Mouse (Mus musculus) forebrain, embryonic 16.5 days (tissue): ENCODE results near the gene Gpc6. TPM values are rescaled to one million over a fixed set of nuclear protein-coding genes. Genes with fewer than 3 reads are reported as not detected.

Source experiments
- ATAC-seq: fragments of 200-750 bp; cut with Nextera tagmentation; 2 replicates; pipeline ENCODE4 v1.8.0; 2017; ENCODE audit warnings: mild to moderate bottlenecking, moderate library complexity
- H3K27ac ChIP-seq: fragments of 300-500 bp; sonication (generic); 2 replicates; pipeline ENCODE4 v1.5.1; 2014; ENCODE audit warnings: low read length, control low read depth
- H3K27me3 ChIP-seq: fragments of 300-500 bp; sonication (generic); replicated peaks from 2 replicates; pipeline ENCODE4 v1.6.1; 2014; ENCODE audit warnings: low read length; ENCODE audit not compliant: control insufficient read depth, insufficient read depth
- H3K36me3 ChIP-seq: fragments of 300-500 bp; sonication (generic); 2 replicates; pipeline ENCODE4 v1.6.1; 2014; ENCODE audit not compliant: control insufficient read depth, insufficient read depth
- H3K4me1 ChIP-seq: fragments of 300-500 bp; sonication (generic); replicated peaks from 2 replicates; pipeline ENCODE4 v1.6.1; 2014; ENCODE audit warnings: low read length; ENCODE audit not compliant: control insufficient read depth, insufficient read depth
- H3K4me2 ChIP-seq: fragments of 300-500 bp; sonication (generic); 2 replicates; pipeline ENCODE4 v1.6.1; 2014; ENCODE audit warnings: mild to moderate bottlenecking, low read length, control low read depth
- H3K4me3 ChIP-seq: fragments of 300-500 bp; sonication (generic); replicated peaks from 2 replicates; pipeline ENCODE4 v1.5.1; 2014; ENCODE audit warnings: mild to moderate bottlenecking, low read length, control low read depth
- H3K9ac ChIP-seq: fragments of 300-500 bp; sonication (generic); replicated peaks from 2 replicates; pipeline ENCODE4 v1.6.1; 2014; ENCODE audit warnings: low read depth, low read length, control low read depth
- H3K9me3 ChIP-seq: fragments of 300-500 bp; sonication (generic); 2 replicates; pipeline ENCODE4 v1.6.1; 2016; ENCODE audit warnings: low read length; ENCODE audit not compliant: control insufficient read depth
- WGBS: fragments of 180-500 bp; shearing (Covaris S2); extraction: QIAGEN DNeasy Blood & Tissue Kit; methylation state at CpG from one replicate; pipeline ENCODE4 v1.1.7; 2014; 5-methylcytosine and 5-hydroxymethylcytosine counted together
- polyA plus RNA-seq: library from polyadenylated mRNA; unstranded; fragments of >200 nt; fragmentation: Nextera tagmentation; extraction: Ambion mirVana; gene quantifications from 2 replicates; pipeline ENCODE4 v1.2.1, GENCODE M21; 2015

Gpc6 gene
- polyA plus RNA-seq, 1 experiment from 2014 or later, result 18.2 TPM

GRCm38 (mm10) chr14:117022180-117022799, 97.2 kb downstream of the Gpc6 start:
- no peak overlapping the region for H3K4me2 ChIP-seq
- ATAC-seq, result peak; percentile 54; the same call in 1 of the 2 replicates
- H3K9ac ChIP-seq, result no peak overlapping the region
- no peaks in the 10 kb centered on the region for H3K9me3 ChIP-seq
- no peak overlapping the region for H3K4me3 ChIP-seq
- no peaks in the 10 kb centered on the region for H3K36me3 ChIP-seq
- 61% methylated on average over 5 of the region's 5 CpGs for WGBS
- H3K27ac ChIP-seq, result no peak overlapping the region
- H3K4me1 ChIP-seq, result peaks cover 11% of the 10 kb centered on the region; the same call in 1 of the 2 replicates
- H3K27me3 ChIP-seq, result no peaks in the 10 kb centered on the region

- no peaks in the 10 kb centered on the region for H3K27me3 ChIP-seq
- 45% methylated on average over 4 of the region's 4 CpGs for WGBS
- H3K4me3 ChIP-seq, result no peak overlapping the region
- no peak overlapping the region for H3K9ac ChIP-seq
- H3K4me1 ChIP-seq, result no peaks in the 10 kb centered on the region
- H3K9me3 ChIP-seq, result no peaks in the 10 kb centered on the region
- no peak overlapping the region for H3K27ac ChIP-seq
- ATAC-seq, result 0 out of 2 replicates have a peak, but pooled peaks have one; percentile 45
- H3K4me2 ChIP-seq, result no peak overlapping the region
- no peaks in the 10 kb centered on the region for H3K36me3 ChIP-seq
Observed at GRCm38 (mm10) chr14:117034146-117034545, 109.0 kb downstream of the Gpc6 start.

DNA sequence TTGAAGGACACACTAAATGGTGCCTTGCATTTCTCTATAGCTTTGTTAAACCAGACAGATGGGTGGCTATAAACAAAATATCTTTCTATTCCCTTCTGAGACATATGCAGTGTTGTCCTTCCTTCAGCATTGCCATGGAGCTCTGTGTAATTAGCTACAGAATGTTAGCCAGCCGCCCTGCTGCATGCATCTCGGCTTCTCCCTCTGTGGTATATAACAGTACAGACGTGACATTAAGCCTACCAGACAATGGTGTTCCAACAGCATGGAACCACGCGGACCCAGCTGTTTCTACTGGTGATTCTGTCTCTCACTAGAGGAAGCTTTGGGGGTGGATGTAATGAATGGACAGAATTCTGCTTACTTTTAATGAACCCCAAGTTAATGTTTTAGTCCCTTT, 115.9 kb downstream of the Gpc6 start:
- Histone ChIP-seq H3K36me3 (no peaks in the 10 kb centered on the region), H3K9ac (no peak overlapping the region), H3K27me3 (no peaks in the 10 kb centered on the region), H3K4me3 (no peak overlapping the region), H3K27ac (no peak overlapping the region), H3K4me2 (no peak overlapping the region), H3K9me3 (no peaks in the 10 kb centered on the region), H3K4me1 (no peaks in the 10 kb centered on the region)
- 37% methylated on average over 5 of the region's 5 CpGs for WGBS
- ATAC-seq, result no peak

- ATAC-seq, result no peak
- Histone ChIP-seq H3K4me2 (no peak overlapping the region), H3K4me1 (no peaks in the 10 kb centered on the region; the same call in none of the 2 replicates), H3K9me3 (no peaks in the 10 kb centered on the region), H3K36me3 (no peaks in the 10 kb centered on the region), H3K4me3 (no peak overlapping the region), H3K27me3 (no peaks in the 10 kb centered on the region), H3K9ac (no peak overlapping the region), H3K27ac (no peak overlapping the region)
- 49% methylated on average over 2 of the region's 2 CpGs for WGBS
Observed at GRCm38 (mm10) chr14:117048951-117049350, 123.8 kb downstream of the Gpc6 start.

DNA sequence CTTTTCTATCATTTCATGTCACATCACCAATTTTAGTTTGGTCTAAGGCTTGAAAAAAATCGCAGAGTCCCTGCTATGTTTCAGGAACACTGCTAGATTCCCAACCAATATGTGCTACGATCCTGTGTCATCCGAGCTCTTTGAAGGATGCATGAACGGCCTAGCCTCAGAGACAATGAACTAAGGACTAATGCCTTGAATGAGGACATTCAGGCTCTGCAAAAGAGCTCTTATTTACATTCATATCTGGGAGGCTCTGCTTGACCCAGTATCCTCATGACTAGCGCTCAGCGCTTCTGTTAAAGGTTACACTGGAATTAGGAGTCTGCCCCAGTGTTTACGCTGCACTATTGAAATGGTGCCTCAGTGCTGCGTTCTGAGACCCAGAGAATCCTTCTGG, 125.8 kb downstream of the Gpc6 start:
- H3K4me2 ChIP-seq, result no peak overlapping the region
- 64% methylated on average over 8 of the region's 8 CpGs for WGBS
- no peak overlapping the region for H3K27ac ChIP-seq
- no peaks in the 10 kb centered on the region for H3K9me3 ChIP-seq
- H3K4me3 ChIP-seq, result no peak overlapping the region
- H3K4me1 ChIP-seq, result no peaks in the 10 kb centered on the region; the same call in none of the 2 replicates
- H3K27me3 ChIP-seq, result no peaks in the 10 kb centered on the region
- no peaks in the 10 kb centered on the region for H3K36me3 ChIP-seq
- no peak for ATAC-seq
- no peak overlapping the region for H3K9ac ChIP-seq

- H3K4me2 ChIP-seq, result no peak overlapping the region
- no peak for ATAC-seq
Observed at GRCm38 (mm10) chr14:117053361-117053760, 128.2 kb downstream of the Gpc6 start.

GRCm38 (mm10) chr14:117055134-117055533, 130.0 kb downstream of the Gpc6 start:
- 80% methylated on average over 2 of the region's 2 CpGs for WGBS
- ATAC-seq, result no peak
- Histone ChIP-seq H3K36me3 (no peaks in the 10 kb centered on the region), H3K4me2 (no peak overlapping the region), H3K9me3 (no peaks in the 10 kb centered on the region), H3K27me3 (no peaks in the 10 kb centered on the region), H3K4me3 (no peak overlapping the region), H3K4me1 (no peaks in the 10 kb centered on the region; the same call in none of the 2 replicates), H3K27ac (no peak overlapping the region), H3K9ac (no peak overlapping the region)

More at GRCm38 (mm10) chr14:117053361-117053760, 128.2 kb downstream of the Gpc6 start:
- Histone ChIP-seq H3K9me3 (no peaks in the 10 kb centered on the region), H3K9ac (no peak overlapping the region), H3K4me1 (no peaks in the 10 kb centered on the region; the same call in none of the 2 replicates), H3K4me3 (no peak overlapping the region), H3K27ac (no peak overlapping the region), H3K27me3 (no peaks in the 10 kb centered on the region), H3K36me3 (no peaks in the 10 kb centered on the region)
- 14% methylated on average over 6 of the region's 6 CpGs for WGBS

DNA sequence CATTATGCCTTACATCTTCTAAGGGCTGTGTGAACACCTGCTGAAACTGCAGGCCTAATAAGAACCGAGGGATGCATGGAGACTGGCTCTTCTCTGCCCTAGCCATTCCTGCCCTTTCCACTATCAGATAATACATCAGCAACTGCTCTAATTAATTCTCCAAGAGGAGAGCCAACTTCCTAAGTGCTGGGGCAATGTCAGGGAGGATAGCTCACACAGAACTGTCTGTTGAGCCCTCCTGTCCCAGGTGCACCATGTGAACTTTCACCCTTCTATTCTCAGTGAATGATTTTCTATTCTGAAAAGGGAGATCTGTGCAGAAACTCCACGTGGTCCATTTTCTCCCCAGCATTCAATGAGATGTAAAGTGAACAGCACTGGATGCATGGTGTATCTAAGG, 136.0 kb downstream of the Gpc6 start:
- Histone ChIP-seq H3K4me2 (no peak overlapping the region), H3K9ac (no peak overlapping the region), H3K9me3 (no peaks in the 10 kb centered on the region), H3K27ac (no peak overlapping the region), H3K36me3 (no peaks in the 10 kb centered on the region), H3K4me3 (no peak overlapping the region), H3K27me3 (no peaks in the 10 kb centered on the region), H3K4me1 (no peaks in the 10 kb centered on the region)
- 34% methylated on average over 2 of the region's 2 CpGs for WGBS
- ATAC-seq, result no peak

GRCm38 (mm10) chr14:117061527-117061926, 136.4 kb downstream of the Gpc6 start:
- Histone ChIP-seq H3K4me2 (no peak overlapping the region), H3K9ac (no peak overlapping the region), H3K4me3 (no peak overlapping the region), H3K36me3 (no peaks in the 10 kb centered on the region), H3K27ac (no peak overlapping the region), H3K4me1 (no peaks in the 10 kb centered on the region), H3K27me3 (no peaks in the 10 kb centered on the region), H3K9me3 (no peaks in the 10 kb centered on the region)
- 76% methylated on average over 2 of the region's 2 CpGs for WGBS
- ATAC-seq, result no peak

- no peaks in the 10 kb centered on the region for H3K36me3 ChIP-seq
- H3K9ac ChIP-seq, result no peak overlapping the region
- H3K4me3 ChIP-seq, result no peak overlapping the region
- H3K9me3 ChIP-seq, result no peaks in the 10 kb centered on the region
- H3K4me2 ChIP-seq, result no peak overlapping the region
- no peak for ATAC-seq
- WGBS, result 67% methylated on average over 5 of the region's 5 CpGs
- no peaks in the 10 kb centered on the region for H3K4me1 ChIP-seq
- no peak overlapping the region for H3K27ac ChIP-seq
- no peaks in the 10 kb centered on the region for H3K27me3 ChIP-seq
Observed at GRCm38 (mm10) chr14:117068179-117068578, 143.1 kb downstream of the Gpc6 start.
